Mouse (Mus musculus) liver, embryonic 14.5 days (tissue): ENCODE measurements at regions not wholly inside any gene's neighbourhood (a gene's known extent, or its start where the extent isn't known, plus 50 kb on each side); places are given as distances from the start of the nearest gene placed in this dataset.

ENCODE experiments used
- CTCF ChIP-seq: IDR thresholded peaks from 2 replicates; pipeline ENCODE4 v1.5.1; 2016; ENCODE audit warnings: antibody characterized with exemption, low read depth, control low read depth
- EP300 ChIP-seq: IDR thresholded peaks from 2 replicates; pipeline ENCODE4 v1.6.1; 2016; ENCODE audit warnings: antibody characterized with exemption, low read depth

DNA sequence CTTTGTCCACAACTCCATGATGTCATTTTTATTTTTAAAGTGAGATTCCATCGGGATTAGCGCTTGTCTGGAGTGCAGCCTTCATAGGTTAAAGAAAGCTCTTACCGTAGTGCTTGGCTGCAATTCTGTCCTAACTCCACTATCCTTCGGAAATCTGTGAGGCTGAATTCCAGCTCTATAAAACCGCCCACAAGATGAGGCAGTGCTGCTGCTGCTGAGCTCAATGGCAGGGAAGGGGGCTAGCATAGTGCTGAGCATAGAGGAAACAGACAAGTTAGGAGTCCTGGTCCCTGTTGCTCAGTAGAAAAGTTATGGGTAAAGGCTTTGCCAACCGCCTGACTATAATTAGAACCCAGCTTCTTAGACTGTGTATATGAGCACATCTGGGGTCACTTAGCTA lies 163.5 kb downstream of the Maf start:
- TF ChIP-seq CTCF (no peak), EP300 (no peak)
